Mouse (Mus musculus): ENCODE measurements around the gene Six1.

The Six1 gene

DNA sequence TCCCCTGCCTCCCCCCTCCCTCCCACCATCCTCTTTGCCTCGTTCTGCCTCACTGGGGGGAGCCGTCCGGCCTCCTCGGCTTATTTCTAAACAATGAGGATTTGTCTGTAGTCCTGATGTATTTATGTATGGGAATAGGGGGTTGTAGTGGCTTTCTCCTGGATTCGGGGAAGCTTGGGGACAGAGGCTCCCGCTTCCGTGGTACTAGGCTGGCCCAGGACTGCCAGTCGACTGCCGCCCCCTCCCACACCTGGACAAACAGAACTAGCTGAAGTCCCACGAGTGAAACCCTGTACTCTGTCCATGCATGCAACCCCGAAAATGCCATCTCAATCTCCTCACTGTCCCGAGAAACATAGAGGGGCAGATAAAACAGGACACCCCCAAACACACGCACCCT is 3.4 kb downstream of the Six1 start:
- DNase-seq (ENCODE audit: low read depth, low spot score) = no peak

GRCm38 (mm10) chr12:73049520-73050225 is 4.0 kb downstream of the Six1 start:
- DNase-seq (ENCODE audit: low read depth, low spot score) = no peak

GRCm38 (mm10) chr12:73048537-73048936 is 5.2 kb downstream of the Six1 start:
- DNase-seq (ENCODE audit: low read depth, low spot score) = no peak

GRCm38 (mm10) chr12:73047576-73047975 is 6.1 kb downstream of the Six1 start:
- DNase-seq (ENCODE audit: low read depth, low spot score) = no peak

DNA sequence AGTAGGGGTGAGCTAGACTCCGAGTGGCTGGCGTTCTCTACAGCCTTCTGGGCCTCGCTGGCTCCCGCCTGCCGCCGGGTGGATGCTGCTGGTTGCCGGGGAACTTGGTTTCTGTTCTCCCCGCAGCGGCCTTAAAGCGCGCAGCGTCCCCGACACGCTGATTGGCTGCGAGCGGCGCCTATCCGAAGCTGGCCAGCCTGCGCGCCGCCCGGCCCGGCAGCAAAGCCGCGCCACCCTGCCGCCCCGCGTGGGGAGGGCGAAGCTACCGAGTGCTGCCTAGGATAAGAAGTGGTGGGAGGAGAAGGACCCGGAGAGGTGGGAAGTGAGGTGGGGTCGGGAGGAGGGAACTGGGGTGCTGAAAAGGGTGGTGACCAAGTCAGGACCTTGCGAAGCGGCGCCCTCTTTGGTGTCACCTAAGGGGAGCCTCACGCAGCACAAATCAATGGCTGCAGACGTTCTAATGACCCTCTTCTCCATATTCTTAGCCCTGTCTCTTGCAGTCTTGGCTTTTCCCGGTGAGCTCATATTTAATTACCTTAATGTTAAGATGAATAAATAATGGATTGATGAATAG is 7.0 kb downstream of the Six1 start:
- DNase-seq (ENCODE audit: low read depth, low spot score) = no peak

DNA sequence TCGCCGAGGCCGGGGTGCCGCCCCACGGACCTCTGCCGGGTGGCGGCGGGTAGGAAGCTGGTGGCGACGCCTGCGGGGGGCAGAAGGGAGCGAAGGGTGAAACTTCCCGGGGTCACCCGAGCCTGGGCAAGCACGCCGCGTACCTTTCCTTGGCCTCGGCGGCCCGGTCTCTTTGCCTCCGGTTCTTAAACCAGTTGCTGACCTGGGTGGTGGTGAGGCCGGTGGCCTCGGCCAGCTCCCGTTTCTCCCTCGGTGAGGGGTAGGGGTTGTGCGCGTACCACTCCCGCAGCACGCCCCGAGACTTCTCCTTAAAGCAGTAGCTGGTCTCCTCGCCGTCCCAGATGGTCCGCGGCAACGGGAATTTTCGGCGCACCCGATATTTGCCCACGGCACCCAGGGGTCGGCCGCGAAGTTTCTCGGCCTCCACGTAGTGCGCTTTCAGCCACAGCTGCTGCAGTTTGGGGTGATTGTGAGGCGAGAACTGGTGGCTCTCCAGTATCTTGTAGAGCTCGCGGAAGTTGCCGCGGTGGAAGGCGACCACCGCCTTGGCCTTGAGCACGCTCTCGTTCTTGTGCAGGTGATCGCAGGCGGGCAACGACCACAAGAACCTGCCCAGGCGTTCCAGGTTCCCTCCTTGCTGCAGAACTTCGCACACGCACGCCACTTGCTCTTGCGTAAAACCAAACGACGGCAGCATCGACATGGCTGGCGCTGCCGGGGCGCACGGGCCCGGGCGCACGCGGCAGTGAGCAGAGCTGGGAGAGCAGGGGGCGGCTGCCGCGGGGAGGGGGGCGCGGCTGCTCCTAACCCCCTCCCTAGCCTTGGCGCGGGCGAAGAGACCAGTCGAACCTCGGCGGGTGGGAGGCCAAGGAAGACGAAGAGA is 7.7 kb downstream of the Six1 start:
- DNase-seq (ENCODE audit: low read depth, low spot score) = no peak

- no peak for DNase-seq (ENCODE audit: low read depth, low spot score)
Observed at GRCm38 (mm10) chr12:73045046-73045723, 8.5 kb downstream of the Six1 start.

DNA sequence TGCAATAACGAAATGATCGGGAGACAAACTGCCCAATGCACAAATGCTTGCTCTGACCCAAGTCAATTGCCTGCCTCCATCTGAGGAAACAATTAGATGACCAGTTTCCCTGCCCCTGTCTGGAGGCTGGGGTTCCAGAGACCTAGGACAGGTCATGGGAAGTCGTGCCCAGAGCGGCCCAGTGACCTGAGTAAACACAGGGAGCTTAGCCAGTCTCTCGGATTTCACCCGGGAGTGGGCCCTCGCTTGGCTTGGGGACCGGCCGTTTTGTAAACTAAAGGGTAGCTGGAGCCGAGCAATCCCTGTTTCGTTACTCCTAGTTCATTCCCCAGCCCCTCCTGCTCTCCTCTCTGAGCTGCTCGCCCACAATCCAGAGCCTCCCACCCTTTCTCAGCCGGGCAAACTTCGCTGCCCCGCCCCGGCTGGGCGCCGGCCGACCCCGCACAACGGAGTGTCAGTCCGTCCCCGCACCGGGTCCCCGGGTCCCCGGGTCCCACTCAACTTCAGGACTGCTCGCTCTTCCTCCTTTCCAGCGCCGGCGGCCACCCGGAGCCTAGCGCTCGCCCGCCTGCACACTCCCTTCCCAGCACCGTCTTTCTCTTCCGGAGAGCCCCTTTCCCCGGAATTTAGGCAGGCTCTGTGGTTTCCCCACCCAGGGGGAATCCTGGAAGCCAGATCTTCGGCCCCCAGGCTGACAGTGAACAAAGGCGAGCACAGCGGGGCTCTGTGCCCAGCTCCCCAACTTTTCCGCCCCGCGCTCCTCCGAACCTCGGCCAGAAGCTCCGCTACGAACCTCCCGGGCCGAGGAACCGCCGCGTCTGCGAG is 9.3 kb downstream of the Six1 start:
- no peak for DNase-seq (ENCODE audit: low read depth, low spot score)

GRCm38 (mm10) chr12:73043396-73044167 is 10.1 kb downstream of the Six1 start:
- no peak for DNase-seq (ENCODE audit: low read depth, low spot score)

DNA sequence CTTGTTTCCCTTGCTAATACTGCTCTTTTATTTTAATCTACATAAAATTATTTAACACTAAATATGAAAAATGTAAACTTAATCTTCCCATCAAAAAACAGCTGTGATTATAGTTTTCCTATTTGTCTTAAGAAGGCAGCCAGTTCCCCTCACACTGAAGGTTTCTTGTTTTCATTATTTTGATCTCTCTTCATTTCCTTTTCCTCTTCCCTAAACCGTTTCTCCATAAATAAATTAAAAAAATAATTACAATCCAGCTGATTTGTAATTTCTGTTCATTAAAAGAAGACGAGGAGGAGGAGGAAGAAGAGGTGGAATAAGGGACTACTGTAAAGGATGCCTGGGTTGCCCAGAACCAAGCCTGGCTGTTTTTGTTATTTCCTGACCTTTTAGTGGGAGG is 10.8 kb downstream of the Six1 start:
- no peak for DNase-seq (ENCODE audit: low read depth, low spot score)

DNA sequence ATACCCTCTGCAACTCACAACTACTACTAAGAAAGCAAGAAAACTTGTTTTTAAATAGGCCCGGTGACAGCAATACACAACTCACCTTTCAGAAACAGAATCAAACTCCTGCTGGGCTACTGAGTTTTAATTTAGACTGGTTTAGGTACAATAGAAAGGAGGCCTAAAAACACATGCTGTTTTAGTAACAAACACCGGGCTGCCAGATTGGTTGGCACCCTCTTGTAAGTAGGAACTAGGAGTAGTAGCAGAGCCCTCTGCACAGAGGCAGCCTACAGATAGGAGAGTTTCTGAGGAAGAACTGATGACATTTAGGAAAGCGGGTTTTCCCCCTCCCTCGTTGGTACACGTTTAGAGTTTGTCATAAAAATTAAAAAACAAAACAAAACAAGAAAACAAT is 11.3 kb downstream of the Six1 start:
- no peak for DNase-seq (ENCODE audit: low read depth, low spot score)

- no peak for DNase-seq (ENCODE audit: low read depth, low spot score)
Observed at GRCm38 (mm10) chr12:73041256-73041630, 12.4 kb downstream of the Six1 start.

DNA sequence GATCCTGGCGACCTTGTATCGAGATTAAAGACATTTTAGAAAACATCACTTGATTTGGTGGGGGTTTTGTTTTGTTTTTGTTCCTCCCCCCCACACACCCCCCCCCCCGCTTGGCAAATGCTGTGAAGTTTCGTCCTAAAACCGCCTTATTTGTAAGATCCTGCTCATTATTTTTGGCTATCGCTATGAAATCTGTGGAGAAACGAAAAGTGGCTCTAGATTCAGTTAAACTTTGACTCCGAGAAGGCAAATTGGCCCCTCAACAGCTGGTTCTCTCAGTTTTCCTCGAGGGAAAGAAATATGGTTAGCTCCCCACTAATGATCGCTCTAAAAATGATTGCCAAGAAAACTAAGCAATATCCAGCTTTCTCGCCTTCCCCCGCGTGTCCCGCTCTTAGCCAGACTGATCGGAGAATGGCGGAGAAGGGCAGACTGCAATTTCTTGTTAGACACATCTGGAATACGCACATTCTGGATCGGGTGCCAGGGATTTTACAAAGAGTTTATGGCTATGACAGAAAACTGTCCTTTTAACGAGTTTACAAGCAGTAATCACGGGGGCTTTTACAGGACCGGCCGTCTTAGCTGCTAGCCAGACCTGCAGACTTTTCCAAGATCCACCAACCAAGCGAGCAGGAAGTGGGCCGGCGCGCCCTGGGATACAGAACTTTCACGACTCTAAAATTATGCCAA is 13.0 kb downstream of the Six1 start:
- DNase-seq (ENCODE audit: low read depth, low spot score) = no peak

GRCm38 (mm10) chr12:73039939-73040562 is 13.6 kb downstream of the Six1 start:
- DNase-seq (ENCODE audit: low read depth, low spot score) = no peak

DNA sequence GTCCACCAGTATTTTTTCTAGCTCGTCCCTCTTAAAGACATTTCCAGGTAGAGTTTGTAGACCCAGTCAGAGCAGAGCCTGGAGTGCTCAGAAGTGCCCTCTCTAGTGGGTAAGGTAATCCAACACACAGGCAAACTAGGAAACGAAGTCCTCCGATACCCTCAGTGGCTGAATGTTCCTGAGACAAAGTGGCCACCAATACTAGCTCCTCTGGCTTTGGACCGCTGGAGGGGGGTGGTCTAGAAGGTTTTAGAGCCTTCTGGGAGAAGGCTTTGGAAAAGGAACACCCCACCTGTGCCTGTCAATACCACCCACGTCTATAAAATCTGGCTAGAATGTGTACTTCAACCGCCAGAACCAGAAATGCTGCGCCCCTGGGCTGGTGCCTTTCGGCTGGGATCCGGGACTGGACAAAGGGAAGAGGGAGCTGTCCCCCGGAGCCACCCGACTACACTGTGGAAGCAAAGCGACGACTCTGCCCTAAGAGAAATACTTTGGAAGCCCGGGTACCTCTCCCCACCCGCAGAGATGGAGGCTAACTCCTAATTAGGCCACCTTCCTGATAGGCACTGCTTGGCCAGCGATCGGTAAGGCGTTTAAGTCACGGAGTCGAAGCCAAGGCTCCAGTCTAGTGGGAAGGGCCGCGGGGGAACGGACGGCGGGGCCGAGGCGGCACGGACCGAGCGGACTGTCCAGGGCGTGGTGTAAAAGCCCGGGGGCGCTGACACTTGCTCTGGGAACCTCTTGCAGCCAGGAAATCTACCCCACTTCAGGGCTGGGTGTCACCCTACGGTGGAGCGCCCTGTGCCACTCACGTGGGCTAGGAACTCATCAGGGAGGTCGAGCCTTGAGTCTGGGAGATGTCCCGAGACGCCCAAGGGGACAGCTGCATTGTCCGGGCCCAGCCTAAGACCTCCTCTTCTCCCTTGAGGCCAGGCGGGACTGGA is 14.4 kb downstream of the Six1 start:
- no peak for DNase-seq (ENCODE audit: low read depth, low spot score)

- no peak for DNase-seq (ENCODE audit: low read depth, low spot score)
Observed at GRCm38 (mm10) chr12:73038441-73038991, 15.2 kb downstream of the Six1 start.

GRCm38 (mm10) chr12:73037385-73038160 is 16.1 kb downstream of the Six1 start:
- no peak for DNase-seq (ENCODE audit: low read depth, low spot score)
